Mouse (Mus musculus) embryonic facial prominence, embryonic 11.5 days (tissue): ENCODE data around the gene Adcy2. TPM values are rescaled to one million over a fixed set of nuclear protein-coding genes. Genes with fewer than 3 reads are reported as not detected.

Experiments used
- ATAC-seq: fragments of 200-750 bp; cut with Nextera tagmentation; replicated peaks from 2 replicates; pipeline ENCODE4 v1.8.0; 2017; ENCODE audit warnings: low read depth; ENCODE audit not compliant: insufficient number of reproducible peaks, low FRiP score, low TSS enrichment
- DNase-seq: peaks from one replicate; pipeline ENCODE4 v3.0.0-alpha.2; 2015; ENCODE audit warnings: low spot score
- H3K27ac ChIP-seq: fragments of 300-500 bp; sonication (generic); replicated peaks from 2 replicates; pipeline ENCODE4 v1.5.1; 2014; ENCODE audit warnings: mild to moderate bottlenecking, low read depth, low read length, control low read depth
- H3K27me3 ChIP-seq: fragments of 300-500 bp; sonication (generic); 2 replicates; pipeline ENCODE4 v1.6.1; 2014; ENCODE audit warnings: mild to moderate bottlenecking, low read length, moderate library complexity, mixed read lengths; ENCODE audit not compliant: control insufficient read depth, insufficient read depth
- H3K36me3 ChIP-seq: fragments of 300-500 bp; sonication (generic); replicated peaks from 2 replicates; pipeline ENCODE4 v1.6.1; 2014; ENCODE audit warnings: low read depth, mild to moderate bottlenecking, low read length, moderate library complexity, mixed read lengths; ENCODE audit not compliant: control insufficient read depth, insufficient read depth
- H3K4me1 ChIP-seq: fragments of 300-500 bp; sonication (generic); 2 replicates; pipeline ENCODE4 v1.6.1; 2014; ENCODE audit warnings: low read length, mixed read lengths; ENCODE audit not compliant: control insufficient read depth, insufficient read depth
- H3K4me2 ChIP-seq: fragments of 300-500 bp; sonication (generic); 2 replicates; pipeline ENCODE4 v1.6.1; 2014; ENCODE audit warnings: low read depth, mild to moderate bottlenecking, control low read depth, low read length, moderate library complexity
- H3K4me3 ChIP-seq: fragments of 300-500 bp; sonication (generic); 2 replicates; pipeline ENCODE4 v1.5.1; 2014; ENCODE audit warnings: low read depth, low read length, control low read depth
- H3K9ac ChIP-seq: fragments of 300-500 bp; sonication (generic); replicated peaks from 2 replicates; pipeline ENCODE4 v1.6.1; 2014; ENCODE audit warnings: mild to moderate bottlenecking, control low read depth, low read length
- H3K9me3 ChIP-seq: fragments of 300-500 bp; sonication (generic); replicated peaks from 2 replicates; pipeline ENCODE4 v1.6.1; 2016; ENCODE audit warnings: mild to moderate bottlenecking, low read length, inconsistent platforms, mixed read lengths; ENCODE audit not compliant: control insufficient read depth
- whole genome bisulfite sequencing: fragments of 180-500 bp; shearing (Covaris S2); extraction: QIAGEN DNeasy Blood & Tissue Kit; methylation state at CpG from one replicate; pipeline ENCODE4 v1.1.7; 2014; 5-methylcytosine and 5-hydroxymethylcytosine counted together
- polyA plus RNA-seq: library from polyadenylated mRNA; unstranded; fragments of >200 nt; fragmentation: Nextera tagmentation; extraction: Ambion mirVana; gene quantifications from 2 replicates; pipeline ENCODE4 v1.2.1, GENCODE M21; 2014

Gene Adcy2
- polyA plus RNA-seq, 1 experiment from 2014 or later = 2.1 TPM

GRCm38 (mm10) chr13:68572247-68572646 lies 427.1 kb downstream of the Adcy2 start:
- WGBS = 89% methylated on average over 19 of the region's 19 CpGs
- Histone ChIP-seq H3K4me1 (no peaks in the 10 kb centered on the region), H3K9ac (no peak overlapping the region), H3K36me3 (peaks cover 5% of the 10 kb centered on the region), H3K27ac (no peak overlapping the region), H3K27me3 (no peaks in the 10 kb centered on the region), H3K4me2 (no peak overlapping the region), H3K9me3 (no peaks in the 10 kb centered on the region), H3K4me3 (no peak overlapping the region)
- DNase-seq (no peak), ATAC-seq (no peak)
